Mouse (Mus musculus): ENCODE measurements around the gene Sgk1.

GRCm38 (mm10) chr10:21868221-21868620 lies 13.8 kb upstream of the Sgk1 start:
- no peak for TF ChIP-seq CTCF (IDR thresholded peaks at IDR 0.05; ENCODE audit: insufficient read depth, low read length)
- no peak for TF ChIP-seq POLR2A (IDR thresholded peaks at IDR 0.05; ENCODE audit: borderline replicate concordance, extremely low read depth, low read depth, low read length)

Data from lung, adult 2 months (tissue).